Mouse (Mus musculus) hindbrain, embryonic 13.5 days (tissue): Measurements from ENCODE around the gene Osr1. TPM values are rescaled to one million over a fixed set of nuclear protein-coding genes. Genes with fewer than 3 reads are reported as not detected.

ENCODE experiments used
- ATAC-seq: fragments of 200-750 bp; cut with Nextera tagmentation; 2 replicates; pipeline ENCODE4 v1.8.0; 2017; ENCODE audit warnings: moderate TSS enrichment; ENCODE audit not compliant: low FRiP score
- H3K27ac ChIP-seq: fragments of 300-500 bp; sonication (generic); 2 replicates; pipeline ENCODE4 v1.5.1; 2015; ENCODE audit warnings: inconsistent platforms, mild to moderate bottlenecking, moderate library complexity
- H3K27me3 ChIP-seq: fragments of 300-500 bp; sonication (generic); 2 replicates; pipeline ENCODE4 v1.6.1; 2015; ENCODE audit warnings: mild to moderate bottlenecking, inconsistent platforms
- H3K36me3 ChIP-seq: fragments of 300-500 bp; sonication (generic); 2 replicates; pipeline ENCODE4 v1.6.1; 2015; ENCODE audit warnings: mild to moderate bottlenecking, inconsistent platforms
- H3K4me1 ChIP-seq: fragments of 300-500 bp; sonication (generic); replicated peaks from 2 replicates; pipeline ENCODE4 v1.6.1; 2015; ENCODE audit warnings: inconsistent platforms
- H3K4me2 ChIP-seq: fragments of 300-500 bp; sonication (generic); 2 replicates; pipeline ENCODE4 v1.6.1; 2015; ENCODE audit warnings: inconsistent platforms, mild to moderate bottlenecking, moderate library complexity
- H3K4me3 ChIP-seq: fragments of 300-500 bp; sonication (generic); 2 replicates; pipeline ENCODE4 v1.5.1; 2015; ENCODE audit warnings: mild to moderate bottlenecking, inconsistent platforms
- H3K9ac ChIP-seq: fragments of 300-500 bp; sonication (generic); 2 replicates; pipeline ENCODE4 v1.6.1; 2015; ENCODE audit warnings: mild to moderate bottlenecking, inconsistent platforms
- H3K9me3 ChIP-seq: fragments of 300-500 bp; sonication (generic); 2 replicates; pipeline ENCODE4 v1.6.1; 2016; ENCODE audit warnings: inconsistent platforms
- WGBS: fragments of 180-500 bp; shearing (Covaris S2); methylation state at CpG from one replicate; pipeline ENCODE4 v1.1.7; 2015; 5-methylcytosine and 5-hydroxymethylcytosine counted together
- polyA plus RNA-seq: library from polyadenylated mRNA; unstranded; fragments of >200 nt; fragmentation: Nextera tagmentation; extraction: Ambion mirVana; gene quantifications from 2 replicates; pipeline ENCODE4 v1.2.1, GENCODE M21; 2015

Osr1 gene
- polyA plus RNA-seq, 1 experiment from 2014 or later, result 10.4 TPM

DNA sequence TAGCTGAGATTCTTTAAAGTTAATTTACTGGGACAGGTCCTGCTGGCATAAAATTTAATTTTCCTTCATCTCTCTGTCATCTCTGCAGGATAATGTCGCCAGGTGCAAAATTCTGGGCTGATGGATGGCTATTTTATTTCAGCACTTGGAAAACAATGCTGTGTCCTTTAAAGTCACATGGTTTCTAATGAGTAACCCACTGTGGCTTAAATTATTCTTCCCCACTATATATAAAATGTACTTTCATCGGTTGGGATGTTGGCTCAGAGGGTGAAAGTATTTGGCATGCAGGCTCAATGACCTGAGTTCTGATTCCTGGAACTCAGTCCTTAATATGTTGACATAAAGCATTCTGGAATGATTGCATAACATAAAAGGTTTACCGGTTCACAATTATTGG is 21.2 kb downstream of the Osr1 start:
- no peak overlapping the region for H3K4me3 ChIP-seq
- no peak overlapping the region for H3K4me2 ChIP-seq
- H3K27ac ChIP-seq, result no peak overlapping the region
- no peaks in the 10 kb centered on the region for H3K36me3 ChIP-seq
- 66% methylated on average over 3 of the region's 3 CpGs for WGBS
- H3K9ac ChIP-seq, result no peak overlapping the region
- no peaks in the 10 kb centered on the region for H3K9me3 ChIP-seq
- H3K27me3 ChIP-seq, result peaks cover 8% of the 10 kb centered on the region
- 0 out of 2 replicates have a peak, but pooled peaks cover 4% of the 10 kb centered on the region for H3K4me1 ChIP-seq
- ATAC-seq, result no peak

- H3K36me3 ChIP-seq, result no peaks in the 10 kb centered on the region
- H3K9ac ChIP-seq, result no peak overlapping the region
- 0 out of 2 replicates have a peak, but pooled peaks cover 3% of the 10 kb centered on the region for H3K27me3 ChIP-seq
- no peak overlapping the region for H3K27ac ChIP-seq
- no peaks in the 10 kb centered on the region for H3K9me3 ChIP-seq
- no peaks in the 10 kb centered on the region for H3K4me1 ChIP-seq
- H3K4me2 ChIP-seq, result no peak overlapping the region
- ATAC-seq, result no peak
- no peak overlapping the region for H3K4me3 ChIP-seq
These were observed 28.3 kb downstream of the Osr1 start for GRCm38 (mm10) chr12:9598219-9598618.
